Comparison of ENCODE assay signal across 8 mouse cellular contexts in the genomic region with DNA sequence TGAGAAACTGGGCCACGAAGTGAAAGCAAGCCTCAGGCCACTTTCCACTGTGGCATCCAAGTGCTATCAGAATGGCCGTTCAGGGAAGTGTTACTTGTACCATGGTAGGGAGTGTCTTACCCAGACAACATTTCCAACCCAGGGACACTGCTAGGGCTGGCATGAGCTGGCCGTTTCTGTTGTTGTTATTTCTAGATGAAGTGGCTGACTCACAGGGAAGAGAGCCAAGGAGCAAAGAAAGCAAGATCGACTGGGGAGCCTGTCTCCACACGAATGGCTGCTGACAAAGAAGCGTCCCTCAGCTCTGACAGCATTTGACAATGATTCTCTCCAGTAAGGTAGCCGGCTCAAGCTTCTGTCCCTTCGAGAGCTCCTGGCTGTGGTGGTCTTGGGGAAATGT.
A peak's percentile ranks its signal among the peaks of the same experiment; 100 is the strongest.
DNase-seq lines count a peak whose midpoint lies in the region; ATAC-seq lines count a peak whose summit lies in the region.
"Had no signal": no experiment of that assay in that cellular context is flagged by ENCODE, and none has a peak within 500 bp of the region (broad histone marks: within the 10 kb centered on the region; RNA-seq: fewer than 3 reads in every experiment).

No protein-coding gene starts in this region.

- DNase-seq in 3T3-L1 (ENCODE audit: low read depth, low spot score) (peak; percentile 85), MN1 (ENCODE audit: low spot score) (peak; percentile 34)
- DNase-seq in cerebellum, postnatal 25 days: peak; percentile 67 to 80
- DNase-seq in heart, postnatal 4 days: peak; percentile 50
- no peak for DNase-seq in thymus, postnatal 0 days (ENCODE audit: low spot score)
- no peak for DNase-seq in hindbrain, embryonic 14.5 days (ENCODE audit: low spot score)
- DNase-seq in spleen, postnatal 14 days (ENCODE audit: low spot score in 2 of 2): no peak

- H3K4me2 ChIP-seq in hindbrain, embryonic 14.5 days (replicated peaks): no peak overlapping the region
- H3K4me2 ChIP-seq: forebrain, embryonic 13.5 days had no signal

- no peak overlapping the region for H3K27ac ChIP-seq in hindbrain, embryonic 14.5 days
- H3K27ac ChIP-seq: forebrain, embryonic 13.5 days had no signal

- H3K4me1 ChIP-seq in hindbrain, embryonic 14.5 days (replicated peaks; ENCODE audit: control insufficient read depth, insufficient read depth, low read length): peaks cover 12% of the 10 kb centered on the region; the same call in 1 of the 2 replicates

- no peak overlapping the region for H3K4me3 ChIP-seq in hindbrain, embryonic 14.5 days (replicated peaks; ENCODE audit: low read length)
- H3K4me3 ChIP-seq: forebrain, embryonic 13.5 days had no signal

- no peaks in the 10 kb centered on the region for H3K27me3 ChIP-seq in hindbrain, embryonic 14.5 days (ENCODE audit: control insufficient read depth, insufficient read depth, low read length)
- H3K27me3 ChIP-seq: forebrain, embryonic 13.5 days had no signal

- H3K36me3 ChIP-seq in hindbrain, embryonic 14.5 days (replicated peaks; ENCODE audit: control insufficient read depth, insufficient read depth): no peaks in the 10 kb centered on the region

- no peak overlapping the region for H3K9ac ChIP-seq in hindbrain, embryonic 14.5 days
- H3K9ac ChIP-seq: forebrain, embryonic 13.5 days had no signal

- WGBS in hindbrain, embryonic 14.5 days: 67% methylated on average over 8 of the region's 8 CpGs

- no peaks in the 10 kb centered on the region for H3K9me3 ChIP-seq in hindbrain, embryonic 14.5 days (ENCODE audit: control insufficient read depth, low read length)
- H3K9me3 ChIP-seq: forebrain, embryonic 13.5 days had no signal

- no peak for ATAC-seq in hindbrain, embryonic 14.5 days (ENCODE audit: low FRiP score)
- ATAC-seq: forebrain, embryonic 13.5 days had no signal

Comparison
In these comparisons a context has a peak if more than half of its experiments do, and no peak if none do; other contexts are left out.
1. DNase-seq: peak in 3T3-L1 (single experiment), MN1 (single experiment), cerebellum, postnatal 25 days (2 of 2) and heart, postnatal 4 days (single experiment); none in thymus, postnatal 0 days (single experiment), hindbrain, embryonic 14.5 days (single experiment) and spleen, postnatal 14 days (0 of 2).